Mouse (Mus musculus) ES-E14 (cell line): ENCODE data around the gene Traf3ip2. TPM values are rescaled to one million over a fixed set of nuclear protein-coding genes. Genes with fewer than 3 reads are reported as not detected.

Experiments used
- DNase-seq: peaks from one replicate; pipeline ENCODE4 v3.0.0-alpha.2; 2013; ENCODE audit warnings: low read depth, low spot score
- H3K27ac ChIP-seq: 2 replicates; pipeline ENCODE4 v1.5.1; 2012; ENCODE audit warnings: low read depth, mild to moderate bottlenecking, low read length, moderate library complexity, mixed read lengths; ENCODE audit not compliant: poor library complexity, insufficient read depth, severe bottlenecking
- H3K36me3 ChIP-seq: 2 replicates; pipeline ENCODE4 v1.6.1; 2012; ENCODE audit warnings: mild to moderate bottlenecking, low read length, moderate library complexity, mixed read lengths; ENCODE audit not compliant: control insufficient read depth, poor library complexity, insufficient read depth, severe bottlenecking
- H3K4me1 ChIP-seq, 2 experiments: fragments of 150-350 bp in 1 of 2; sonication (generic) in 1 of 2; 2 replicates each; pipeline ENCODE4 v1.6.1; 2012; ENCODE audit warnings: low read length in 2 of 2, mild to moderate bottlenecking in 1 of 2, mixed read lengths in 1 of 2; ENCODE audit not compliant: control insufficient read depth in 2 of 2, insufficient read depth in 2 of 2, poor library complexity in 1 of 2
- H3K4me3 ChIP-seq, 2 experiments: fragments of 150-350 bp in 1 of 2; sonication (generic) in 1 of 2; 2 replicates each; pipeline ENCODE4 v1.5.1; 2012; ENCODE audit warnings: low read length in 2 of 2, low read depth in 1 of 2, mild to moderate bottlenecking in 1 of 2, mixed read lengths in 1 of 2; ENCODE audit not compliant: insufficient read depth in 1 of 2, poor library complexity in 1 of 2, severe bottlenecking in 1 of 2
- H3K9ac ChIP-seq: 2 replicates; pipeline ENCODE4 v1.6.1; 2012; ENCODE audit warnings: low read depth, mild to moderate bottlenecking, low read length, mixed read lengths; ENCODE audit not compliant: poor library complexity, insufficient read depth, severe bottlenecking
- H3K9me3 ChIP-seq: fragments of 150-350 bp; sonication (generic); 2 replicates; pipeline ENCODE4 v1.6.1; 2012; ENCODE audit warnings: low read depth, mild to moderate bottlenecking, low read length; ENCODE audit not compliant: control insufficient read depth, insufficient read depth
- CHD2 ChIP-seq: IDR thresholded peaks from 2 replicates; pipeline ENCODE4 v1.6.1; 2014; ENCODE audit warnings: mild to moderate bottlenecking, low read depth, low read length, inconsistent platforms
- HCFC1 ChIP-seq: IDR thresholded peaks from 2 replicates; pipeline ENCODE4 v1.6.1; 2012; ENCODE audit warnings: low read length, inconsistent platforms, borderline replicate concordance; ENCODE audit not compliant: insufficient read depth
- MAFK ChIP-seq: IDR thresholded peaks from 2 replicates; pipeline ENCODE4 v1.6.1; 2014; ENCODE audit warnings: mild to moderate bottlenecking, low read depth, low read length, inconsistent platforms; ENCODE audit not compliant: insufficient read depth
- ZC3H11A ChIP-seq: IDR thresholded peaks from 2 replicates; pipeline ENCODE4 v1.6.1; 2012; ENCODE audit warnings: low read depth, mild to moderate bottlenecking, inconsistent platforms, low read length, borderline replicate concordance
- ZNF384 ChIP-seq: IDR thresholded peaks from 2 replicates; pipeline ENCODE4 v1.6.1; 2012; ENCODE audit warnings: low read depth, low read length, inconsistent platforms
- in situ Hi-C, 2 experiments: fragments of 600-800 bp; cut with MboI; formaldehyde crosslinking; loops; one replicate each; pipeline ENCODE4 v1.15.1; 2025; ENCODE audit warnings: low sequenced_read_pairs in 2 of 2, inconsistent platforms in 1 of 2; ENCODE audit not compliant: unreplicated experiment in 2 of 2
- total RNA-seq: library from RNA; depleted of rRNA; stranded (reverse); fragments of 300-350 nt; gene quantifications from 2 replicates; pipeline ENCODE4 v1.2.3, GENCODE M21; 2012

Traf3ip2 gene
- total RNA-seq, 1 experiment = 9.2 TPM

DNA sequence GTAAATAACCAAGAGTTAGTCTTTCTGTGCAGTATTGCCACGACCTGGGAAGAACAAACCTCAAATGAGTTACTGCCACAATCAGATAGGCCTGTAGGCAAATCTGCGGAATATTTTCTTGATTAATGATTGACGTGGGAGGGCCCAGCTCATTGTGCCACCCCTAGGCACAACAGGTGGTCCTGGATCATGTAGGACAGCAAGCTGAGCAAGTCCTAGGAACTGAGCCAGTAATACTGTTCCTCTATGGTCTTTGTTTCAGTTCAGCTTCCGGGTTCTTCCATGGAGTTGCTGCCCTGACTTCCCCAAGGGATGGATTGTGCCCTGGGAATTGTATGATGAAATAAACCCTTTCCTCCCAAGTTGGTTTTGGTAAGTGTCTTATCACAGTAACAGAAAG lies 68.3 kb downstream of the Traf3ip2 start:
- Histone ChIP-seq H3K9me3 (no peaks in the 10 kb centered on the region), H3K36me3 (no peaks in the 10 kb centered on the region), H3K4me3 (no peak overlapping the region), H3K9ac (no peak overlapping the region), H3K4me1 (0 out of 4 replicates have a peak, but pooled peaks cover 0 to 1% of the 10 kb centered on the region in 2 experiments), H3K27ac (no peak overlapping the region)
- TF ChIP-seq CHD2 (no peak), ZNF384 (no peak)
- no peak for DNase-seq
- in situ Hi-C loops = no loop called here

GRCm38 (mm10) chr10:39682556-39682955 lies 69.8 kb downstream of the Traf3ip2 start:
- H3K4me3 ChIP-seq = no peak overlapping the region
- in situ Hi-C loops = no loop called here
- TF ChIP-seq MAFK = no peak
- no peak for TF ChIP-seq CHD2
- no peak for TF ChIP-seq HCFC1
- no peak for TF ChIP-seq ZNF384
- no peak for TF ChIP-seq ZC3H11A
- 0 out of 4 replicates have a peak, but pooled peaks cover 0 to 1% of the 10 kb centered on the region in 2 experiments for H3K4me1 ChIP-seq
- no peak overlapping the region for H3K9ac ChIP-seq
- DNase-seq = no peak
- H3K27ac ChIP-seq = no peak overlapping the region
- no peaks in the 10 kb centered on the region for H3K36me3 ChIP-seq
- H3K9me3 ChIP-seq = no peaks in the 10 kb centered on the region

GRCm38 (mm10) chr10:39683481-39683880 lies 70.7 kb downstream of the Traf3ip2 start:
- H3K9me3 ChIP-seq = no peaks in the 10 kb centered on the region
- in situ Hi-C loops = no loop called here
- TF ChIP-seq ZNF384 (no peak), ZC3H11A (no peak), HCFC1 (no peak), CHD2 (no peak), MAFK (no peak)
- H3K9ac ChIP-seq = no peak overlapping the region
- no peak overlapping the region for H3K4me3 ChIP-seq
- H3K36me3 ChIP-seq = no peaks in the 10 kb centered on the region
- no peak overlapping the region for H3K27ac ChIP-seq
- H3K4me1 ChIP-seq = 0 out of 4 replicates have a peak, but pooled peaks cover 0 to 1% of the 10 kb centered on the region in 2 experiments
- no peak for DNase-seq

- DNase-seq = no peak
- TF ChIP-seq HCFC1 (no peak), ZNF384 (no peak), ZC3H11A (no peak), MAFK (no peak), CHD2 (no peak)
- in situ Hi-C loops = no loop called here
Measured at GRCm38 (mm10) chr10:39686811-39687210, 74.1 kb downstream of the Traf3ip2 start.

DNA sequence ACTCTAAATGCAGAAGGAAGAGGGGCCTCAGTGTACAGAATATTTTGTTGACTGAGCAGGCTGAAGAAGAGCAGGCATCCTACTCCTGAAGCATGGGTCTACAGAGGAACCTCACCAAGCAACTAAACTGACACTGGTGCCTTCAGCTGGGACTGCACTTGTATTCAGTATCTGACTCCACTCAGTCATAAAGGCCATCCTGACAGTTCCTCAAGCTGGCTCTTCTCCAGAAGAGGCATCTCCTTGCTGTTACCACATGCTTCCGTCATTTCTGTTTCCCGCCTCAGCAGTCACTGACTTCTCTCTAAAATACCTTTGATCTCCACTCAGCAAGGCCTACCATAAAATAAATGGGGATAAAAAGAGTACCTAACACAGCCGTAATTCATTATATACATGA lies 75.1 kb downstream of the Traf3ip2 start:
- no peak overlapping the region for H3K9ac ChIP-seq
- TF ChIP-seq ZNF384 = no peak
- peaks cover 0 to 5% of the 10 kb centered on the region in 2 experiments; a peak in 2 of 4 replicates for H3K4me1 ChIP-seq
- H3K36me3 ChIP-seq = no peaks in the 10 kb centered on the region
- H3K4me3 ChIP-seq = no peak overlapping the region
- H3K27ac ChIP-seq = no peak overlapping the region
- H3K9me3 ChIP-seq = no peaks in the 10 kb centered on the region
- in situ Hi-C loops = no loop called here
- DNase-seq = no peak

More at GRCm38 (mm10) chr10:39686811-39687210, 74.1 kb downstream of the Traf3ip2 start:
- H3K27ac ChIP-seq = no peak overlapping the region
- H3K4me1 ChIP-seq = peaks cover 0 to 4% of the 10 kb centered on the region in 2 experiments; a peak in 2 of 4 replicates
- H3K36me3 ChIP-seq = no peaks in the 10 kb centered on the region
- no peaks in the 10 kb centered on the region for H3K9me3 ChIP-seq
- H3K9ac ChIP-seq = no peak overlapping the region
- H3K4me3 ChIP-seq = no peak overlapping the region
